In the genomic region with DNA sequence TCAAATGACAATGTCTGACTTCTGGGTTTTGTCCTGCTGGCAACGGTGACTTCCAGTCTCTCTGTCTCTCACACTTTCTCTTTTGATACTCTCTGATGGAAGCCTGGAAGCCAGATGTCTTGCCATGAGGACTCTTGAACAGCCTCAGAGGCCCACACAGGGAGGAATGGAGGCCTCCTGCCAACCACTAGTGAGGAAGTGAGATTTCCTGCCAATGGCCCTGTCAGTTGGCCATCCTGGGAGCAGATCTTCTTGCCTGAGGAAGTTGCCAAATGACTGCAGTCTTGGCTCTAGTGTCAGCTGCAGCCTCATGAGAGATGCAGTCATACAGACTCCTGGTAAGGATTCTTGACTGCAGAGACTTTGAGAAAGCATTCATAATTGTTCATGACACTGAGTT, we compare ENCODE assay signal across 8 mouse cellular contexts.
DNase-seq lines count a peak whose midpoint lies in the region; ATAC-seq lines count a peak whose summit lies in the region.

No protein-coding gene starts in this region.

- DNase-seq in kidney, adult 9 months: peak; percentile 4
- DNase-seq in adrenal gland, adult 2 months: peak; percentile 23
- peak; percentile 17 for DNase-seq in cerebellum, adult 8-10 months
- peak; percentile 73 for DNase-seq in heart, postnatal 25 days (ENCODE audit: low spot score)
- DNase-seq in midbrain, embryonic 10.5 days (ENCODE audit: low spot score): no peak
- DNase-seq in layer of hippocampus, adult 8-10 months (ENCODE audit: low spot score in 2 of 2): no peak

- no peaks in the 10 kb centered on the region for H3K27me3 ChIP-seq in kidney, embryonic 16.5 days (ENCODE audit: insufficient read depth, low read length)
- H3K27me3 ChIP-seq in megakaryocyte, embryonic 14.5 days (replicated peaks): no peaks in the 10 kb centered on the region
- no peaks in the 10 kb centered on the region for H3K27me3 ChIP-seq in midbrain, embryonic 10.5 days (ENCODE audit: low read depth, poor library complexity, severe bottlenecking)

- no peak overlapping the region for H3K4me2 ChIP-seq in kidney, embryonic 16.5 days (replicated peaks; ENCODE audit: low read depth, low read length)

- no peak for ATAC-seq in kidney, embryonic 16.5 days (ENCODE audit: low FRiP score, low TSS enrichment)

- no peak overlapping the region for H3K4me3 ChIP-seq in kidney, embryonic 16.5 days (ENCODE audit: low read length)
- H3K4me3 ChIP-seq in megakaryocyte, embryonic 14.5 days (replicated peaks): peak overlapping the region; percentile 39
- H3K4me3 ChIP-seq in midbrain, embryonic 10.5 days: no peak overlapping the region

- no peak overlapping the region for H3K27ac ChIP-seq in kidney, embryonic 16.5 days (ENCODE audit: low read length)
- no peak overlapping the region for H3K27ac ChIP-seq in midbrain, embryonic 10.5 days (replicated peaks)

- H3K36me3 ChIP-seq in kidney, embryonic 16.5 days (ENCODE audit: insufficient read depth, low read length): no peaks in the 10 kb centered on the region
- no peaks in the 10 kb centered on the region for H3K36me3 ChIP-seq in megakaryocyte, embryonic 14.5 days (replicated peaks; ENCODE audit: low read length)
- no peaks in the 10 kb centered on the region for H3K36me3 ChIP-seq in midbrain, embryonic 10.5 days

- no peaks in the 10 kb centered on the region for H3K9me3 ChIP-seq in kidney, embryonic 16.5 days (ENCODE audit: low read length)
- H3K9me3 ChIP-seq in megakaryocyte, embryonic 14.5 days: no peaks in the 10 kb centered on the region
- no peaks in the 10 kb centered on the region for H3K9me3 ChIP-seq in midbrain, embryonic 10.5 days (replicated peaks)

- H3K9ac ChIP-seq in kidney, embryonic 16.5 days (replicated peaks; ENCODE audit: low read length): no peak overlapping the region

- WGBS in kidney, embryonic 16.5 days: 92% methylated on average over 1 of the region's 1 CpGs
- 89% methylated on average over 1 of the region's 1 CpGs for WGBS in midbrain, embryonic 10.5 days

- no peaks in the 10 kb centered on the region for H3K4me1 ChIP-seq in kidney, embryonic 16.5 days (ENCODE audit: insufficient read depth, low read length)
- peaks cover 10% of the 10 kb centered on the region for H3K4me1 ChIP-seq in megakaryocyte, embryonic 14.5 days
- H3K4me1 ChIP-seq in midbrain, embryonic 10.5 days: no peaks in the 10 kb centered on the region

- intact Hi-C loops in heart, postnatal 25 days (cut with DNase I): no loop called here

Comparison
In these comparisons a context has a peak if more than half of its experiments do, and no peak if none do; other contexts are left out.
1. DNase-seq: peak in kidney, adult 9 months (single experiment), adrenal gland, adult 2 months (single experiment), cerebellum, adult 8-10 months (single experiment) and heart, postnatal 25 days (single experiment); none in midbrain, embryonic 10.5 days (single experiment) and layer of hippocampus, adult 8-10 months (0 of 2).